Mouse (Mus musculus) thymus, adult 2 months (tissue): ENCODE data around the gene Dab2ip.

Experiments used
- CTCF ChIP-seq: fragments of 200-500 bp; IDR thresholded peaks from 2 replicates; pipeline ENCODE4 v1.5.1; 2012; ENCODE audit warnings: mild to moderate bottlenecking, control low read depth, low read length, moderate library complexity, borderline replicate concordance; ENCODE audit not compliant: control insufficient read depth, poor library complexity, insufficient read depth; ENCODE audit errors: extremely low read depth
- POLR2A ChIP-seq: fragments of 200-500 bp; IDR thresholded peaks from 2 replicates; pipeline ENCODE4 v1.6.1; 2012; ENCODE audit warnings: mild to moderate bottlenecking, low read length, control low read depth, moderate library complexity; ENCODE audit not compliant: control insufficient read depth, poor library complexity, insufficient read depth; ENCODE audit errors: extremely low read depth

- TF ChIP-seq CTCF, result no peak
- no peak for TF ChIP-seq POLR2A
Measured at GRCm38 (mm10) chr2:35718003-35718500, 160.0 kb downstream of the Dab2ip start.
